Mouse (Mus musculus) hindbrain, embryonic 15.5 days (tissue): ENCODE data around the gene Samt2. TPM values are rescaled to one million over a fixed set of nuclear protein-coding genes. Genes with fewer than 3 reads are reported as not detected.
"Not testable (repeated sequence)": the region's sequence is repeated elsewhere in the genome, so short reads cannot be mapped to it uniquely, and the experiment has no call there.

Experiments
- ATAC-seq: fragments of 200-750 bp; cut with Nextera tagmentation; 2 replicates; pipeline ENCODE4 v1.8.0; 2017; ENCODE audit warnings: low read depth, moderate number of reproducible peaks, moderate TSS enrichment; ENCODE audit not compliant: low FRiP score
- H3K27ac ChIP-seq: fragments of 300-500 bp; sonication (generic); replicated peaks from 2 replicates; pipeline ENCODE4 v1.5.1; 2015; ENCODE audit warnings: mild to moderate bottlenecking, inconsistent platforms
- H3K27me3 ChIP-seq: fragments of 300-500 bp; sonication (generic); 2 replicates; pipeline ENCODE4 v1.6.1; 2015; ENCODE audit warnings: control low read depth, inconsistent platforms
- H3K36me3 ChIP-seq: fragments of 300-500 bp; sonication (generic); 2 replicates; pipeline ENCODE4 v1.6.1; 2015; ENCODE audit warnings: control low read depth, inconsistent platforms
- H3K4me1 ChIP-seq: fragments of 300-500 bp; sonication (generic); replicated peaks from 2 replicates; pipeline ENCODE4 v1.6.1; 2015; ENCODE audit warnings: control low read depth, inconsistent platforms
- H3K4me2 ChIP-seq: fragments of 300-500 bp; sonication (generic); 2 replicates; pipeline ENCODE4 v1.6.1; 2015; ENCODE audit warnings: moderate library complexity, mild to moderate bottlenecking, inconsistent platforms
- H3K4me3 ChIP-seq: fragments of 300-500 bp; sonication (generic); 2 replicates; pipeline ENCODE4 v1.5.1; 2015; ENCODE audit warnings: mild to moderate bottlenecking, inconsistent platforms
- H3K9ac ChIP-seq: fragments of 300-500 bp; sonication (generic); 2 replicates; pipeline ENCODE4 v1.6.1; 2015; ENCODE audit warnings: inconsistent platforms
- H3K9me3 ChIP-seq: fragments of 300-500 bp; sonication (generic); 2 replicates; pipeline ENCODE4 v1.6.1; 2016; ENCODE audit warnings: control low read depth, inconsistent platforms
- WGBS: fragments of 180-500 bp; shearing (Covaris S2); methylation state at CpG from one replicate; pipeline ENCODE4 v1.1.7; 2015; 5-methylcytosine and 5-hydroxymethylcytosine counted together
- polyA plus RNA-seq: library from polyadenylated mRNA; unstranded; fragments of >200 nt; fragmentation: Nextera tagmentation; extraction: Ambion mirVana; gene quantifications from 2 replicates; pipeline ENCODE4 v1.2.1, GENCODE M21; 2015

The Samt2 gene
- polyA plus RNA-seq: not detected in 2 replicates

DNA sequence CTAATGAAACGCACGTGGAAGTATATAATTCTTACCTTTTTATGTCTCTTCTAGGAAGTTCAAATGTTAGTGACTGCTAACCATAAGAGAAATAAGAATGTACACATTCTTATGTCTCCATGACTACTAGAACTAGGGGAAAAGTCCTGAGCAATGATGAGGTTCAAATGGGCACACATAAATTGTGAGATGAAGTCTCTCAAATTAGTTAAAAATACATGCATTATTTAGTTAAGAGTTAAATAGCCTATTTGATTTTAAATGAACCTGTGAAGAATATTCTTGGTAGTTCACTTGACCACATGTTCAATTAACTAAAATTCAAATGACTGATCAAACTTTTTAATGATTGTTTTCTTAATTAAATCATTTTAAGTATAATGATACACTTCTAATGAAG is at the start of gene Samt2:
Gene Samt2 (minus strand): TSS at position 101 of the 400 bp plus-strand sequence.
- H3K4me1 ChIP-seq, H3K4me2 ChIP-seq, H3K27ac ChIP-seq, H3K9me3 ChIP-seq, H3K36me3 ChIP-seq, H3K4me3 ChIP-seq, H3K27me3 ChIP-seq, H3K9ac ChIP-seq, ATAC-seq: not testable (repeated sequence)
- WGBS: 90% methylated on average over 2 of the region's 2 CpGs

Other genes starting within 250 kb of the Samt2 start
- not detected in 2 replicates for gene 4930524N10Rik, start 236.0 kb downstream of the Samt2 start, polyA plus RNA-seq
- gene Samt4, start 97.4 kb downstream of the Samt2 start, polyA plus RNA-seq: not detected in 2 replicates